Mouse (Mus musculus): ENCODE results near the gene Obsl1. TPM values are rescaled to one million over a fixed set of nuclear protein-coding genes. Genes with fewer than 3 reads are reported as not detected.

The Obsl1 gene
- total and polyA plus RNA-seq, 3 experiments, result 0.08 to 1.2 TPM; not detected in 1

DNA sequence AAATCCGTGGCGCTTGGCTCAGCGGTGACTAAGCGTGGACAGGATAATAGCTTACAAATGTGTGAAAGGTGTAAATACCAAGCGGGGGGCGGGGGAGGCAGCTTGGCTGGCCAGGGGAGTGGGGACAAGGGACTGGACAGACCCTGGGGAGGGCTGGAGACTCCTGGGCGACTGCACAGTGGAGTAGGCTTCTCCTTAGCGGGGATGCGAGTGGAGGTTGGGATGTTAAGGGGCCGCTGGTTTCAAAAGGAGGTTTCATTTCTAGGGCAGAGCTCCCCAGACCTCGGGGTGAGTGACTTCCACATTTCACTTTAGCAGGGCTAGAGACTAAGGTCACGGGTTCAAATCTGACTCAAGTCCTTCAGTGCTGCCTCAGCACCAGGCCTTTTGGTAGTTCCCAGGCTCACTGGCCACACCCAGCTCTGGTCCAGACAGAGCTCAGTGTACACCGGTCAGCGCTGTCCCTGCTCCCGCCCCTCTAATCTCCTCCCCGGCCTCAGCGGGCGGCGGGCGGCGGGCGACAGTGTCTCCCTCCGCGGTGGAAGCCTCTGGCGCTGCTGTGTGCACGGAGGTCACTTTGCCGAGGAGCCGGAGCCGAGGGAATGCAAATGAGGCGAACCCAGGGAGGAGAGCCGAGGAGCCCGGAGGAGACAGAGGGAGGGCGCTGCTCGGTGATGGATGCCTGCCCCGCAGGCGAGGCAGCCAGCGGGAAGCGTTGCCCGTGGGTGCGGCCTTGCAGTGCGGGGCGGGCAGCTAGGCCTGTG lies 48.0 kb downstream of the Obsl1 start (continued):
- TF ChIP-seq TCF12 (IDR thresholded peaks at IDR 0.05; ENCODE audit: low read depth, low read length), result no peak
- no peak for TF ChIP-seq EP300 (IDR thresholded peaks at IDR 0.05; ENCODE audit: low read depth in 1 of 2, low read length in 2 of 2)

DNA sequence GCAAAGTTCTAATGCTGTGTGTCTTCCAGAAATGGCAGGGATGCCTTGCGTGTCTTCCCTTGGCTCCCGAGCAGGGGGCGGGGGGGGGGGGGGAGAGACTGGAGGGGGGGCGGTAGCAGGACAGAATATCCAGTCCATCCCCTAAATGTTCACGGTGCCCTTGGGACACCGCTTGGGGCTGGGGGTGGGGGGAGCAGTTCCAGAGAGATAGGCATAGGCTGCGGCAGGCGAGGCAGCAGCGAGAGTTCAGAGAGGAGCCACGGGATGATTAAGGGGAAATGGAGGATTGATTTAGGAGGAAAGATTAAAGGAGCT lies 48.6 kb downstream of the Obsl1 start:
- no peaks in the 10 kb centered on the region for H3K79me2 ChIP-seq (ENCODE audit: control insufficient read depth, insufficient read depth, low read length, poor library complexity)
- no peaks in the 10 kb centered on the region for H3K36me3 ChIP-seq (ENCODE audit: control insufficient read depth in 1 of 2, insufficient read depth in 2 of 2, low read length in 2 of 2)
- no peak overlapping the region for H3K27ac ChIP-seq (ENCODE audit: control insufficient read depth, low read depth, low read length)
- no peak for TF ChIP-seq E2F4 (IDR thresholded peaks at IDR 0.05; ENCODE audit: borderline replicate concordance, low read depth, low read length)
- TF ChIP-seq JUND (IDR thresholded peaks at IDR 0.05; ENCODE audit: low read depth, low read length), result no peak
- TF ChIP-seq RAD21 (IDR thresholded peaks at IDR 0.05; ENCODE audit: low read depth, low read length), result no peak
- TF ChIP-seq GATA1 (IDR thresholded peaks at IDR 0.05; ENCODE audit: low read depth, low read length), result no peak
- TF ChIP-seq ZNF384 (IDR thresholded peaks at IDR 0.05; ENCODE audit: low read depth, low read length), result no peak
- TF ChIP-seq GABPA (IDR thresholded peaks at IDR 0.05; ENCODE audit: low read depth, low read length), result no peak
- TF ChIP-seq POLR2A (IDR thresholded peaks at IDR 0.05; ENCODE audit: control insufficient read depth in 1 of 2, insufficient read depth in 1 of 2, low read depth in 1 of 2, low read length in 2 of 2, poor library complexity in 1 of 2), result no peak
- TF ChIP-seq ZMIZ1 (IDR thresholded peaks at IDR 0.05; ENCODE audit: low read depth, low read length), result no peak
- TF ChIP-seq NRF1 (IDR thresholded peaks at IDR 0.05; ENCODE audit: insufficient read depth, low read depth, low read length, poor library complexity, severe bottlenecking), result no peak
- no peak for TF ChIP-seq SMC3 (IDR thresholded peaks at IDR 0.05; ENCODE audit: low read depth, low read length)
- TF ChIP-seq MAZ (IDR thresholded peaks at IDR 0.05; ENCODE audit: low read depth, low read length), result no peak
- no peak for TF ChIP-seq UBTF (IDR thresholded peaks at IDR 0.05; ENCODE audit: borderline replicate concordance, insufficient read depth, low read depth, low read length)
- TF ChIP-seq CHD1 (IDR thresholded peaks at IDR 0.05; ENCODE audit: low read depth, low read length), result no peak
- TF ChIP-seq POLR2AphosphoS5 (IDR thresholded peaks at IDR 0.05; ENCODE audit: borderline replicate concordance, low read depth, low read length), result no peak
- no peak for TF ChIP-seq ZKSCAN1 (IDR thresholded peaks at IDR 0.05; ENCODE audit: low read depth, low read length)
- TF ChIP-seq MYB (IDR thresholded peaks at IDR 0.05; ENCODE audit: low read depth, low read length), result no peak
- TF ChIP-seq ETS1 (IDR thresholded peaks at IDR 0.05; ENCODE audit: low read depth, low read length), result no peak
- H3K9ac ChIP-seq (ENCODE audit: control insufficient read depth, low read depth, low read length, poor library complexity, severe bottlenecking), result no peak overlapping the region
- H3K27me3 ChIP-seq (ENCODE audit: control insufficient read depth in 1 of 2, insufficient read depth in 2 of 2, low read length in 2 of 2), result peaks cover under 1 to 3% of the 10 kb centered on the region in 2 experiments; a peak in 2 of 4 replicates
- no peaks in the 10 kb centered on the region for H3K9me3 ChIP-seq (replicated peaks; ENCODE audit: insufficient read depth, low read length)
- DNase-seq (ENCODE audit: low read depth, low spot score), result no peak
- no peak overlapping the region for H3K4me3 ChIP-seq (ENCODE audit: control insufficient read depth in 1 of 2, insufficient read depth in 1 of 2, low read depth in 2 of 2, low read length in 2 of 2)
- H3K4me1 ChIP-seq (ENCODE audit: control insufficient read depth in 1 of 2, insufficient read depth in 2 of 2, low read length in 2 of 2), result peaks cover 0 to 5% of the 10 kb centered on the region in 2 experiments; a peak in 2 of 4 replicates

Data from MEL (cell line).